Mouse (Mus musculus) kidney, postnatal 4 days (tissue): ENCODE data around the gene Hspa8.
A peak's percentile ranks its signal among the peaks of the same experiment; 100 is the strongest.
"Not testable (repeated sequence)": the region's sequence is repeated elsewhere in the genome, so short reads cannot be mapped to it uniquely, and the experiment has no call there.

Experiments used
- DNase-seq, 2 experiments: peaks; one replicate each; pipeline ENCODE4 v3.0.0; 2021; ENCODE audit warnings: mixed read lengths in 2 of 2

Gene Hspa8

GRCm38 (mm10) chr9:40800675-40801612, at the start of gene Hspa8:
Hspa8 (plus strand) TSS chr9:40800984.
- DNase-seq = peak; percentile 100

GRCm38 (mm10) chr9:40751749-40752148, 49.0 kb upstream of the Hspa8 start:
- DNase-seq = peak; percentile 44 to 60

DNA sequence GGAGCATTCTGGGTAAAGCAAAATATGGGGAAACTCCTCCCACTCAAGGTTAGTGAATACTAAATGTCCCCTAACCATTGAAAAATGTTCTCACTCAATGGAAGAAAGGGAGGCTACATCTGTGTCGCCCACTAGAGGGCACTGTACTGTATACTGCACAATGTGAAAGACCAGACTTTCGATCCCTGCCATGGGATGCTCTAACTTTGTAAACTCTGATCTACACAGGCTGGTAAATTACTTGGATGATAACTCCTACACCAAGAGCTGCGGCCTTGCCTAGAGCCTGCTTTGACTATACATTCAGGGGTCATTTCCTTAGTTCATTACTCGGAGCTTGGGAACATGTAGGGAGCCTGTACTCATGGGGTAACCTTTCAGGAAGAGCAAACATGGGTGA, 44.4 kb upstream of the Hspa8 start:
- DNase-seq = peak; percentile 64 to 78

DNA sequence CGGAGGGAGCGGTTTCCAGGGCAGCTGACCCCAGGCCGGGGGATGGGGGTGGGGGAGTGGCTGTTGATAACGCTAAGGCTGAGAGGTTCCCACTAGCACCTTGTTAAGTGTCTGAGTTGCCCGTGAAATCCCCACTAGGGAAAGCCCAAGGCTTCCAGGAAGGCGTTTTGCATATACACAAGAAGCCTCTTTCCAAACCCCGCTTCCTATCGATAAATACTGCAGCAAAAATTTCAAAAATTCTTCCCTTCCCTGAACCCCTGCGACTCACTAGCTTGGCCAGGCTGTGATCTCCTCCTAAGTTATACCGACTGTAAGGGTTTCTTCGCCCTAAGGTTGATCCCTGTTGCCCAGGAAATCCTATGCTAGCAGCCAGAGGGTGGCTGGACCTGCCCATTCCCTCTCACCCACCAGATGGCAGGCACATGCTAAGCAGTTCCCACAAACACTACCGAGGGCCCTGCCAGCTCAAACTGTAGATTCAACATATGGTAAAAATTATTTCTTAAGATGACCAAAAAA, 43.6 kb upstream of the Hspa8 start:
- peak; percentile 67 to 81 for DNase-seq

DNA sequence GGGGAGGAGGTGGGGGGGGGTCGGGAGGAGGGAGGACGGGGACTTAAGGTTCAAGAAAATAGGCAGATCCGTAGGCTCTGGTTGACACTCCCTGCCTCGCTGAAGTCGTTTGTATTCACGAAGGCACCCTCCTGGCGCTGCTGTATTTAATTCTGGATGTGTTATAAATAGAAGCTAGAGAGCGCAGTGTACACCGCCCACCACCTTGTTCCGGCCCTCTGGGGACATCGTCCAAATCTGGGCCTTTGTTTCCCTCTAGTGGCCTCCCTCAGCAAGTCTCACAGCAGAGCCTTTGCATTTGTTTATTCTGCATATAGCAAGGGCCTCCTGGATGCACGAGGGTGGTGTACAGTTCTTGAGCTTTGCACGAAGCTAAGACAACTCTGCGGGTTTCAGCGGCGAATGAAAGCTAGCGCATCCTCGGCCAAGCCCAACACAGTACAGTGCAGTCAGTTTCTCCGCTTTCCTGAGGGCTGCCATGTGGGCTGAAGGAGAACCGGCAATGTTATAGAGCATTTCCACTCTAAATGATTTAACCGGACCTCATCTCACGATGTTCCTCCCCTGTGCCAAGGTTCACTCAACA, 43.0 kb upstream of the Hspa8 start:
- peak; percentile 77 to 85 for DNase-seq

DNA sequence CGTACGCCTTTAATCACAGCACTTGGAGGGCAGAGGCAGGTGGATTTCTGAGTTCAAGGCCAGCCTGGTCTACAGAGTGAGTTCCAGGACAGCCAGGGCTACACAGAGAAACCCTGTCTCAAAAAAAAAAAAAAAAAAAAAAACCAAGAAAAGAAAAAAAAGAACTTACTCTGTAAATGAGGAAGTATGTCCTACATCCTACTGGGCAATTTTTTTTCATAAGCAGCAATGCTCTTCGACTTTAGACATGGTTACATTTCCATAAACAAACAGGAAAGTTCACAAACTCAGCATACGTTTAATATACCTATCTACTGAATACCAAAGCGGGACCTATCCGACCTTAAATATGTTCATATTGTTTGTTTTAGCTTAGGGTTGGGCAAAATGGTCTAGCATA, 38.4 kb upstream of the Hspa8 start:
- no peak for DNase-seq

GRCm38 (mm10) chr9:40764887-40765580, 35.8 kb upstream of the Hspa8 start:
- DNase-seq = no peak

- peak in 1 of 2 experiments; percentile 30 for DNase-seq
Observed at GRCm38 (mm10) chr9:40765581-40765940, 35.2 kb upstream of the Hspa8 start.

DNA sequence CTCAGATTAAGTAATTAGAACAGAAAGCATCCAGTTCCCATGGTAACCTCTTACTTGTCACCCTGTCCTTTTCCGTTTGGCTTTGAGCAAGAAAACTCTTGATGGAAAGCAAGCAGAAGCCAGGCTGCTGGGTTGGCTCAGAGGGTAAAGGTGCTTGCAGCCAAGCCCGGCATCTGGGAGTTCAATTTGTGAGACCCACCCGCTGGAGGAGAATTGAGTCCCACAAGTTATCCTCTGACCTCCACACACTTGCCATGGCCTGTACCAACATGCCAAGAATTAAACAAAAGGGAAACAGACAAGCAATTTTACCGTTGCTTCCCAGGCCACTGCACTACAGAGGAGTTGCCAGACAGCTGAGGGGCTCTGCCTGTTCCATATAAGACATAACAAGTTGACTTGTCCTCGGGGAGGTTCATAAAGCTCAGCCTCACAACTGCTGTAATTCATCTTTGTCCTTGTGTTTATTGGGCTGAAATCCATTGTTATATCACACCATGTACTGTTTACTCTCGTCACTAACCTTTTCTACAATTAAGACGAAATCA, 34.7 kb upstream of the Hspa8 start:
- DNase-seq = peak; percentile 54 to 58

- no peak for DNase-seq
Observed at GRCm38 (mm10) chr9:40767946-40768345, 32.8 kb upstream of the Hspa8 start.

GRCm38 (mm10) chr9:40772246-40772645, 28.5 kb upstream of the Hspa8 start:
- peak in 1 of 2 experiments; percentile 23 for DNase-seq

DNA sequence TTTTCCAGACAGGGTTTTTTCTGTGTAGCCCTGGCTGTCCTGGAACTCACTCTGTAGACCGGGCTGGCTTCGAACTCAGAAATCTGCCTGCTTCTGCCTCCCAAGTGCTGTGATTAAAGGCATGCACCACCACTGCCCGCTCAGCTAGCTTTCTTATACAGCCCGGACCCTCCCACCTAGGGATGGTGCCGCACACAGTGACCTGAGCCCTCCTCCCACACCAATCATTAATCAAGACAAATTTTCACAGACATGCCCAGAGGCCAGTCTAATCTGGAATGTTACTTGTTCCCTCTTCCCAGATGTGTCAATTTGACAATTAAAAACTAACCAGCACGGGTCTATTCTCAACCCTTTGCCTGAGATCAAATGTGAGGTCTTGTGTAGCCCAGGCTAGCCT, 27.6 kb upstream of the Hspa8 start:
- DNase-seq = not testable (repeated sequence)

DNA sequence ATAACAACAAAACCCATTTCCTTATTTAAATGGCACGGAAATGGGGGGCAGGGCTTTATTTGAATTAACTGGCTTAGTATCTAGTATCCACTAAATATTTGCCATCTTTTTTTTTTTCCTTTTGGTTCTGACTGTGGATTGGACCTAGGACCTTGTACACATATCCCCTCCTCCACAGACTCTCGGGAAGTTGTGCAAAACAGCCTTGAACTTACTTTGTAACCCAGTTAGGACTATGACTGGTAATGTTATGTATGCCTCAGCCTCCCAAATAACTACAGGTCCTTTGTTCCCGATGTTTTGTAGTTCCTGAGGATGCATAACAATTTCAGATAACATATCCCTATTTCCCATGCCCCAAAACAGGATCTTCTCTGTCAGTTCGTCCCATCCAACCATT, 26.9 kb upstream of the Hspa8 start:
- no peak for DNase-seq

DNA sequence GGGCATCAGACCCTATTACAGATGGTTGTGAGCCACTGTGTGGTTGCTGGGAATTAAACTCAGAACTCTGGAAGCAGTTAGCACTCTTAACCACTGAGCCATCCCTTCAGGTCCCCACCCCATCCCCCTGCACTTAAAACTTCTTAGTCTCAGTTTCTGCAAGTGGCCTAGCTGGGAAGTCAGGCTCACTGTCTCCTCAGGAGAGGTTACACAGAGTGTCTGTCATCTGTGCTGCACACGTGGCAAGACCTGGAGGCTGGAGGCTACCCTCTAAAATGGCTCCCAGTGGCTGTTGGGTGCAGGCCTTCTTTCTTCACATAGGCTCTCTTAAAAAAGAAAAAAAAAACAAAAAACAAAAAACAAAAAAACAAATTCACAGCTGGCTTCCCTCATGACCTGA, 24.7 kb upstream of the Hspa8 start:
- DNase-seq = no peak

DNA sequence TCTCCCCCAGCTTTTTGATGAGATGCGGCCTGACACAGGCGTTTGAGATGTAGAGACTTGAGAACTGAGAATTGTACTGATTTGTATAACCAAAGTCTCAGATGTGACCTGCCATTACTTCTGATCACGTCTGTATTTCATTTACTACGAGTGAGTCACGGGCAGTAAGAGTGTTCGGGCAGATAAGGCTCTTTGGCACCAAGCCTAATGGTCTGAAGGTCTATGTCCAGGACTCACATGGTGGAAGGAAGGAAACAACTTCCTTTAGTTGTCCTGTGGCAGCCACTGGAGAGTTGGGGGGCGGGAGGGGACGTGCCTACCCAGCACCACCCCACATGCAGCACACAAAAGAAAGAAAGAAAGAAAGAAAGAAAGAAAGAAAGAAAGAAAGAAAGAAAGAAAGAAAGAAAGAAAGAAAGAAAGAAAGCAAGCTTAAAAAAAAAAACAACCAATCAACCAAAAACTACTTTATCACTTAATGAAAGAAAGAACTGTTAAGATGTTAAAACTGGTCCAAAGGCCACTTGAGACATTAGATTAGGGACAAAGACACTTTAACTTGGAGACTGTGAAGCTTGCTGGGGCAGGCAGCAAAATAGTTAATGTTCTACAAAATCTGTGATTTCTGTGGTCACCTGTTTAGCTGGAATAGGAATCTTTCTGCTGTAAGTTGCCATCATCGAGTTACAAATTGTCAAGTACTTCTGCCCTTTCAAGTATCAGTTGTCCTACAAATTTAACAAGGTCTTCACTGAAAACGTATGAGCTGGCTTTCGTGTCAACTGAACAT, 24.1 kb upstream of the Hspa8 start:
- peak; percentile 47 to 54 for DNase-seq

DNA sequence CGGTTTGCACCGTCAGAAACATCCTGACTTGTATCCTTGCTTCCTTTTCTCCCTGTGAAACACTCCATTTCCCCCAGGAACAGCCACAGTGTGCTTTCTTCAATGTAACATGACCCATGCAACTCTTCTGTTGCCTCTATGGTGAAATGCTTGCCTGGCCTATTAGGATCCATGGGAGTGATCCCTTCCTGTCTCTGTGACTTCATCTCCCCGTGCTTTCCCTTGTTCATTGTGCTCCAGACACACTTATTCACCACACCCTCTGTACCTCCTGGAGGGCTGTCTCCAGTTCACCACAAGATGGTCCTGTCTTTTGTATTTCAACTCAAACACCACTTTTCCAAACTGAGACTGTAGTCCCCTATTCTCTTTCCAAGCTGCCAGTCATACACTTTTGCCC, 20.7 kb upstream of the Hspa8 start:
- DNase-seq = no peak

DNA sequence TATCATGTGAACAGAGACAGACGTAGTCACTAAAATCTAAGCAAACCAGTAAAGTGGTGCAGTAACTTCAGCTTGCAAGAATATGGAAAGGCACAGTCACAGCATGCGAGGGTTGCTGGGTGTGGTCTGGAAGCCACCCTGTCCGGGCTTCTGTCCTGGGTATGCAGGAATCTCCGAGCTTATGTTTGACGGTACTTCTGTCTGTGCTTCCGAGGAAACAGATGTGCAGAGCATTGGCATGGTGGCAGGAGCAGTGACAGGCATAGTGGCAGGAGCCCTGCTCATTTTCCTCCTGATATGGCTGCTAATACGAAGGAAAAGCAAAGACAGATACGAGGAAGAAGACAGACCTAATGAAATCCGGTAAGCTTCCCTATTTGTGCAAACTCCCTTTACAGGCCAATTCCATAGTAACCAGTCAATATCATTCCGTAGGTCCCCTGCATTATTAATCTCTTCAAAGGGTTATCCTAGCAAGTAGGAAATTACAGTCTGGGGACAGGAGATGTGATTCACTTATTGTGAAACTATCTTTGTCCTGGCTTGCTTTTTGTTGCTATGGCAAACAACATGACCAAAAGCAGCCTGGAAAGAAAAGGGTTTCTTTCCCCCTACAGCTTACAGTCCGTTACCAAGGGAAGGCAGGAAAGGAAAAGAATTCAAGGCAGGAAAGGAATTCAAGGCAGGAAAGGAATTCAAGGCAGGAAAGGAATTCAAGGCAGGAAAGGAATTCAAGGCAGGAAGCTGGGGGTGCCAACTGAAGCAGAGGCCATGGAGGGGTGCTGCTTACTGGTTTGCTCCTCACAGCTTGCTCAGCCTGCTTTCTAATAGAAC, 19.7 kb upstream of the Hspa8 start:
- peak in 1 of 2 experiments; percentile 38 for DNase-seq

GRCm38 (mm10) chr9:40781726-40782581, 18.8 kb upstream of the Hspa8 start:
- peak; percentile 63 to 66 for DNase-seq

DNA sequence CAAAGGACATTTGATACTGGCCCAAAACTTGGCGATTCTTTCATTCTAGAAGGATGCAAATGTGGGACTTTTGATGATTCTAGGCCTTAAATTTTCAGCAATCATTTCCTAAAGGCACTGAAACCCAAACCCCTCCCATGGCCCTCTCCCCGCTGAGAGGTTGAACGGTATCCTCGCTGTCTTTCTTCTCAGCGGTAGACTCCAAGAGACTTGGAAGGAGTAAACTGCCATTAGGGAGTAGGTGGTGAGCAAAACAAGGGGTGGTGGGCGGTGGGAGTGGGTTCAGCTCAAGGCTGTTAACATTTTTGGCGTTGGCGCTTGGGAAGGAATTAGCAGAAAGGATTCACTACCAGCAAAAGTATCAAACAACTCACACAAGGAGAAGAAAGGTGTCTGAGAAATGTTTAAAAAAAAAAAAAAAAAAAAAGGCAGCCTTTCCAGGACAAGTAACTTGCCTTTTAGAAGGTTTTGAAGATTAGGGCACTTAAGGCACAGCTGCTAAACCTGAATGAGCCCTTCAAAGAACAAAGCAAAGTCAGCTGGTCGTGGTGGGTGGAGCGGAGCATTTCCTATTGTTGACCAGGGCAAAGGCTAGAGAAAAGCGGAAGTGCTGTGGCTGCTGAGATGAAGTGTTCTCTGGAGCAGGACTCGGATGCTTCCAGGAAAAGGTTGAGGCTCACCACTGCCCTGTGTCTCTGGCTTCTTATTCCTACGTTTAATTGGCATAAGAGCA, 17.0 kb upstream of the Hspa8 start:
- peak; percentile 64 to 75 for DNase-seq
